Mouse (Mus musculus) layer of hippocampus, postnatal 14 days (tissue): ENCODE results near the gene Clca2. TPM values are rescaled to one million over a fixed set of nuclear protein-coding genes. Genes with fewer than 3 reads are reported as not detected.
A peak's percentile ranks its signal among the peaks of the same experiment; 100 is the strongest.

Source experiments
- DNase-seq, 2 experiments: peaks; one replicate each; pipeline ENCODE4 v3.0.0; 2021 to 2022; ENCODE audit warnings: low spot score in 2 of 2, mixed read lengths in 1 of 2
- long read RNA-seq, 2 experiments: library from polyadenylated mRNA; stranded (forward); transcript quantifications; one replicate each; pipeline ENCODE4 v2.0.0; 2021
- total RNA-seq, 2 experiments: library from RNA; stranded (reverse); gene quantifications; 2 replicates each; pipeline ENCODE4 v1.2.3; 2021

The Clca2 gene
- total RNA-seq: under 1 TPM in 1 of 2 experiments, not detected in 1; 0.07 TPM
- long read RNA-seq, experiment 1: 0 reads
- long read RNA-seq, experiment 2, partial matches to known transcripts: 0 of 1 reads
- long read RNA-seq, experiment 2, other reads (novel, unspliced or antisense): 1 of 1 reads

- DNase-seq: no peak
Measured at GRCm38 (mm10) chr3:145099291-145099690, at the start of gene Clca2. Gene Clca2 (minus strand): TSS chr3:145099443.

DNA sequence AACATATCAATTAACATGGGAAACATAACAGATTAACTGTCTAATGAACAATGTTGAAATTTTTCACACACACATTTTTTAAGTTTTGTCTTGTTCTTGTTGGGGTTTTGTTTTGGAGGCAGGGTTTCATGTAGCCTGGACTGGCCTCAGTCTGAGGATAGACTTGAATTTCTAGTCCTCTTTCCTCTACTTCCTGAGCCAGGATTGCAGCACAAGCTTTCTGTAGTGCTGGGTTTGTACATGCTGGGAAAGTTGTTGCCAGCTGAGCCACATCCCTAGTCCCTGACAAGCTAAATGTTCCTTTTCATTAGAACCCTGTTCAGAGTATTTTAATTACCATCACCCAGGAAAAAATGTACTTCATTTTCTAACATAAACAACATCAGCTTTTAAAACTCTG is 48.7 kb upstream of the Clca2 start:
- no peak for DNase-seq

- no peak for DNase-seq
Measured at GRCm38 (mm10) chr3:145147483-145147882, 48.2 kb upstream of the Clca2 start.

- DNase-seq: no peak
Measured at GRCm38 (mm10) chr3:145146871-145147270, 47.6 kb upstream of the Clca2 start.

- DNase-seq: no peak
Measured at GRCm38 (mm10) chr3:145143856-145144255, 44.6 kb upstream of the Clca2 start.

- no peak for DNase-seq
Measured at GRCm38 (mm10) chr3:145142925-145143324, 43.7 kb upstream of the Clca2 start.

GRCm38 (mm10) chr3:145140236-145140635 is 41.0 kb upstream of the Clca2 start:
- no peak for DNase-seq

GRCm38 (mm10) chr3:145131210-145131868 is 32.1 kb upstream of the Clca2 start:
- DNase-seq: peak in 1 of 2 experiments; percentile 49

GRCm38 (mm10) chr3:145129356-145129755 is 30.1 kb upstream of the Clca2 start:
- no peak for DNase-seq

GRCm38 (mm10) chr3:145126618-145127017 is 27.4 kb upstream of the Clca2 start:
- no peak for DNase-seq

DNA sequence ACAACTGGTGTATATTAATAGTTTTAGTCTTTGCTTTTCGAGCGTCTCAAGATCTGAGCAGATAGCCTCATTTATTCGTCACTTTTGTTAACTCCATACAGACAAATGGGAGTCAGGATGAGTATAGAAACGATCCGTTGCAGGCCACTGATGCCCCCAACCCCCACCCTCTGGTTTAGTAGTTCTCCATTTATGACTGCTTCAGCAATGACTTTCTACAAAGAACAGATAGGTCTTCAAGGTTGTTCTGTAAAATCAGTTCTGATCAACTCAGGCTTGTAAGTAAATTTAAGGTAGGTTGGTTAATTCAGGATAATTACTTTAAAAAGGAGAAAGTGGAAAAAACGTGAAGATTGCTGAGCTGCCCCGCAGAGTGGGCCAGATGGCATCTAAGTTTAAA is 20.2 kb upstream of the Clca2 start:
- DNase-seq: peak in 1 of 2 experiments; percentile 11

GRCm38 (mm10) chr3:145119002-145119358 is 19.7 kb upstream of the Clca2 start:
- DNase-seq: no peak

GRCm38 (mm10) chr3:145118254-145119001 is 19.2 kb upstream of the Clca2 start, which contains the start of gene Odf2l:
Gene Odf2l (plus strand): TSS chr3:145118588.
- peak; percentile 98 to 99 for DNase-seq

DNA sequence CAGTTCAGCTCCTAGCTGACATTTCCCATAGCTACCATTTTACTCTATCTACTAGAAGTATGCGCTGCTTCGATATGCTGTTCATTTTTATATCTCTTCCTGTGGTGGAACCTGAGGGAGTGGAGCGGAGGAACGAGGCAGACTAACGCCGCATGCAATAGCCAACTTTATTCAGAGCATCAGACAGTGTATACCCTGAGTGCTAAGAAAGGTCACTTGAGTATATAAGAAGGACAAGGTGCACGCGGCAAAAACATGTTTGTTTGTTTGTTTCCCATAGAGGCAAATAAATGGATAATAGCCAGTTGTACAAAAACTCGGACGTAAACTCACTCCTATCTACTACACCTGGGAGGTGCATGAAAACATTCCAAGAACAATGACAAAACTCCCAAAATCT is 18.4 kb upstream of the Clca2 start:
- no peak for DNase-seq

GRCm38 (mm10) chr3:145115169-145115568 is 15.9 kb upstream of the Clca2 start:
- DNase-seq: no peak

DNA sequence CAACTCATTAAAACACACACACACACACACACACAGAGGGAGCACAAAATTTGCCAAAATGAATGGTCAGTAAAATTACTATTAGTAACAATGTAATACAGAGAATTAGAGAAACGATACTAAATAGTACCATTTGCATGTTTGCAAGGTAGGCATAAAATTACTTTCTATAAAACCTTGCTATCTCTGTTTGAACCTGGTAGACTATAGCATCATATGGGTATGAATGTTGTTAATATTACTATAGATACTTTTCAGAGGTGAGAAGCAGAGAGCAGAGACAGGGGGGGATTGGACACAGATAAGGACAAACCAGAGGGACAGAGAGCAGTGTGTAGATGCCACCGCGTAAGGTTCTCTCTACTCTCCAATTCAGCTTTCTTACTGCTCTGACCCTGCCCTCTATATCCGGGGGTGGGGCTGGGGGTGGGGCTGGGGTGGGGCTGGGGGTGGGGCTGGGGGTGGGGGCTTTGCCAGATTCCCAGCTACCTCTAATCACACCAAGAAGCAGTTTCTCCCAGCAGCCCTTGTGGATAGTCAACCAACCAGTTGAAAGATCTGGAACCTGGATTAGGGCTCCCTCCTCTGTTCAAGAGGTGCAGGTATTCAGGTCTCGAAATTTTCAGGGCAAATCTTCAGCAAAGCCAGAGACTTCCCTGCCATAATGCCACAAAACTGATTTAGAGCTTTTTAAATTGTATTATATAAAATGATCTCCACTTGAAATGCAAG is 6.7 kb upstream of the Clca2 start:
- DNase-seq: no peak

- DNase-seq: no peak
Measured at GRCm38 (mm10) chr3:145105076-145105772, 6.0 kb upstream of the Clca2 start.

GRCm38 (mm10) chr3:145103770-145104169 is 4.5 kb upstream of the Clca2 start:
- no peak for DNase-seq

DNA sequence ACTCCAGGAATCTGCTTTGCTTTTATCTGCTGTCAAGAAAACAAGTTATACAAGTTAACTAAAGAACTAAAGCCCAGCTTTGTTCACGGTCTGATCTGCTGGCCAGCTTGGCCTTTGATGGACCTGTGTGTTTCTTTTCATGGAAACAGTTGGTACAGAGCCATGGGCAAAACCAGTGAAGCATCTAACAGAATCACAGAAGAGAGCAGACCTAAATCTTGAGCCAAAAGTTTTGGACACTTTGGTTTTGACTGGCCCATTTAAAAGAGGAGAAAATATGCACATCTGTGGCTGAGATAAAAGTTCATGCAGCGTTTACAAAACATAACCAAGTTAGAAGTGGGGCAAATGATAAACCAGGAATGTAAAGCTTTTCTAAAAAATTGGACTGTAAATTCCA is 4.1 kb upstream of the Clca2 start:
- no peak for DNase-seq

DNA sequence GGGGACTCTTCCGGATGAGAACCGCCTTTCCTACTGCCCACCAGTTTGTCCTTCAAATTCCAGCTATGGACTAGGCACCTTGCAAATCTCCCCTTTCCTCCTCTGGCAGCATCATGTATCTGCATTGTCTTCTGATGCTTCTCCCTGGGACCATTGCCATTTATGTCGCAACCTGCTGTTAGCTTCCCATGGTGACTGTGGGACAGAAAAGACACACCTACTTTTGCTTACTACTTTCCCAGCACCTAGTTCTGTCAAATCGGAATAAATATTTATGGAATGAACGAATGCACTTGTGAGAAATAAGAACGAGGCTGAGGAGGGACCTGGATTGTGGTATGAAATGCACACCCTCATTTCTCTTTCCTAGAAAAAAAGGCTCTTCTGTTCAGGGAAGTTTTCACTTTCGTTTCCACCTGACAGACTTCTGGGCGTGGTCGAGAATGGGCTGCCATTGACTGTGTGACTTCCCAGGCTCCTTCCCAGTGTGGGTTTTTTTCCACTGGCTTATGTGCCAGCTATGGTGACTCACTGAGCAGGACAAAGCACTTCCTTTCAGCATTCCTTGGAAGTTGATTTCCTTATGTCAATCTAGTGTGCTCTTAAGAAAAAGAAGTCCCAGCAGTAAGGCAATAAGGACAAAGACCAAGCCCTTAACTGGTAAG is 2.8 kb upstream of the Clca2 start:
- DNase-seq: no peak
